Mouse (Mus musculus) heart, postnatal 0 days (tissue): Measurements from ENCODE around the gene Dab1. TPM values are rescaled to one million over a fixed set of nuclear protein-coding genes. Genes with fewer than 3 reads are reported as not detected.

Source experiments
- ATAC-seq: fragments of 200-750 bp; cut with Nextera tagmentation; 2 replicates; pipeline ENCODE4 v1.8.0; 2017; ENCODE audit warnings: low read depth, moderate number of reproducible peaks, moderate library complexity; ENCODE audit not compliant: insufficient read depth
- DNase-seq: peaks from one replicate; pipeline ENCODE4 v3.0.0-alpha.2; 2016; ENCODE audit warnings: low spot score
- H3K27ac ChIP-seq: fragments of 300-500 bp; sonication (generic); 2 replicates; pipeline ENCODE4 v1.5.1; 2014; ENCODE audit warnings: low read depth, mild to moderate bottlenecking
- H3K27me3 ChIP-seq: fragments of 300-500 bp; sonication (generic); 2 replicates; pipeline ENCODE4 v1.6.1; 2014; ENCODE audit warnings: low read length, mixed read lengths; ENCODE audit not compliant: control insufficient read depth, insufficient read depth
- H3K36me3 ChIP-seq: fragments of 300-500 bp; sonication (generic); replicated peaks from 2 replicates; pipeline ENCODE4 v1.6.1; 2014; ENCODE audit warnings: low read length, mixed read lengths; ENCODE audit not compliant: control insufficient read depth, insufficient read depth
- H3K4me1 ChIP-seq: fragments of 300-500 bp; sonication (generic); 2 replicates; pipeline ENCODE4 v1.6.1; 2014; ENCODE audit warnings: antibody characterized with exemption; ENCODE audit not compliant: control insufficient read depth, insufficient read depth
- H3K4me2 ChIP-seq: fragments of 300-500 bp; sonication (generic); 2 replicates; pipeline ENCODE4 v1.6.1; 2014; ENCODE audit warnings: low read depth, mild to moderate bottlenecking, low read length, moderate library complexity
- H3K4me3 ChIP-seq: fragments of 300-500 bp; sonication (generic); 2 replicates; pipeline ENCODE4 v1.5.1; 2014; ENCODE audit warnings: low read depth, low read length
- H3K9ac ChIP-seq: fragments of 300-500 bp; sonication (generic); replicated peaks from 2 replicates; pipeline ENCODE4 v1.6.1; 2014; ENCODE audit warnings: low read depth, low read length, mixed read lengths
- H3K9me3 ChIP-seq: fragments of 300-500 bp; sonication (generic); replicated peaks from 2 replicates; pipeline ENCODE4 v1.6.1; 2016; ENCODE audit warnings: low read length; ENCODE audit not compliant: control insufficient read depth
- CTCF ChIP-seq: IDR thresholded peaks from 2 replicates; pipeline ENCODE4 v1.5.1; 2016; ENCODE audit warnings: antibody characterized with exemption, control low read depth, low read depth
- EP300 ChIP-seq: IDR thresholded peaks from 2 replicates; pipeline ENCODE4 v1.6.1; 2016; ENCODE audit warnings: antibody characterized with exemption, low read depth
- WGBS: fragments of 180-500 bp; shearing (Covaris S2); extraction: QIAGEN DNeasy Blood & Tissue Kit; methylation state at CpG from one replicate; pipeline ENCODE4 v1.1.7; 2014; 5-methylcytosine and 5-hydroxymethylcytosine counted together
- polyA plus RNA-seq: library from polyadenylated mRNA; unstranded; fragments of >200 nt; fragmentation: Nextera tagmentation; extraction: Ambion mirVana; gene quantifications from 2 replicates; pipeline ENCODE4 v1.2.1, GENCODE M21; 2015
- total RNA-seq: library from RNA; depleted of rRNA; stranded (reverse); fragments of >200 nt; gene quantifications from 2 replicates; pipeline ENCODE4 v1.2.3, GENCODE M21; 2014; ENCODE audit warnings: low replicate concordance

The Dab1 gene
- total and polyA plus RNA-seq, 2 experiments from 2014 or later = 0.27 TPM; not detected in 1

DNA sequence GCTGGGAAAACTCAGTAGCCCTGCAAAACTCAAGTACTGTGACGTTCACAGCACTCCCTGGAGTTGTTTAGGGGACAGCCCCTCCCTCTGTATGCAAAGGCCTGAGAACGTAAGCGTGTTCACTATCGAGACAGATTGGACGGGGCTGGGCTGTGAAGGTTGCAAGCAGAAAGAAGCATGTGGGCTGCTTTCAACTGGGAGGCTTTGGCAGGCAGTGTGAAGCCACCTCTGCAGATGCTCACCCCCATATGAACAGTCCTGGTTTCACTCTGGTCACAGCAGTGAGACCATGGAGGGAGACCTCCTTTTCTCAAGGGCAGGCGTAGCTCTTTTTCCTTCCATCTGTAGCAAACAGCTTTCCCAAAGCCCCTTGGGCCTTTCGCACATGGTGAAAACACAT, 1059.1 kb downstream of the Dab1 start:
- Histone ChIP-seq H3K4me2 (no peak overlapping the region), H3K4me3 (no peak overlapping the region), H3K27me3 (no peaks in the 10 kb centered on the region), H3K36me3 (no peaks in the 10 kb centered on the region), H3K9ac (no peak overlapping the region), H3K27ac (no peak overlapping the region), H3K9me3 (no peaks in the 10 kb centered on the region), H3K4me1 (no peaks in the 10 kb centered on the region)
- no peak for ATAC-seq
- TF ChIP-seq CTCF (no peak), EP300 (no peak)
- DNase-seq = no peak
- WGBS = 77% methylated on average over 7 of the region's 7 CpGs

DNA sequence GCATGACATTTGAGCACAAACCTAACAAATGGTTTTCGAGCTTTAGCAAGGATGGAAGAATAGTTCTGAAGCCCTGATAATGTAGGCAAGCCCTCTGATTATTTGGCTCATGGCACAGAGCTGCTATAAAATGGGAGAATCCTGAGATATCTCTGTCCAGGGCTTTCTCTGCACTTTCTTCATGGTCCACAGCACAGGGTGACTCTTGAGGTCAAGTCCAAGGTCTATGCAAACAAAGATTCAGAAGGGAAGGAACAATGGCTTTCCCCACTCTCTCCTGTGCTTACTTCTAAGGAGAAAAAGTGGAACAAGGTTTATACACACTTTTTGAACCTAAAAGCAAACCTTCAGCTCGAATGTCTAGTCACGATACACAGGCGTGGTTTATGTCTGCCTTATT, 1061.3 kb downstream of the Dab1 start:
- ATAC-seq (no peak), DNase-seq (no peak)
- Histone ChIP-seq H3K27me3 (no peaks in the 10 kb centered on the region), H3K4me1 (no peaks in the 10 kb centered on the region), H3K36me3 (no peaks in the 10 kb centered on the region), H3K9me3 (no peaks in the 10 kb centered on the region), H3K27ac (no peak overlapping the region), H3K4me3 (no peak overlapping the region), H3K4me2 (no peak overlapping the region), H3K9ac (no peak overlapping the region)
- WGBS = 85% methylated on average over 4 of the region's 4 CpGs
- TF ChIP-seq CTCF (no peak), EP300 (no peak)

DNA sequence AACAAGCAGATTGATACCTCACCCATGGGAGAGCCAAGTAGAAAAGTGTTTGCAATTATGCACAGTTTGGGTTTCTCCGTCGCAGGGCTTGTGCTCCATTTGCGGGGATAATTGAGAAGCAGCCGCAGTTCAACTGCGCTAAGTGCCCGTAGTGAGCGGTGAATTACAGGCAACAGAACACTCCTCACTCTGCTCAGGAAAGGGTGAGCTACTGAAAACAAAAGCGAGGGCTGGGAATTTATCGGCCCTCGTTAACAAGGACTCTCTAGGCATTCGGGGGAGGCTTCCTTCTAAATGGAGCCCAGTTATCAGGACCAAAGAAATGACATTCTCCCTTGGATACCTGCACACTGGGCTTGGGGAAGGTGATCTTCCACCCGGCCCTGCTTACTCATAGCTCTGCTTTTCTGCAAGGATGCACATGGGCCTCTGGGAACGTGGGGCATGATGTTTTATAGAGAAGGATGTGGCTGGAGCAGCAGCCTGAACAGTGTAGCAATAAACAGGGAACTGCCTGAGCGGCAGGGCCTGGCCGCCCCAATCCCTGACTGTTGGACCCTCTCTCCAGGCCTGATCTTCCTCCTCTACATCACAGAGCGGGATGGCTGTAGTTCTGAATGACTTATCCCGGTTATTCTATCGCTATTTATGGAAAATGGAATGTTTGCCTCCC, 1067.1 kb downstream of the Dab1 start:
- H3K27ac ChIP-seq = no peak overlapping the region
- WGBS = 62% methylated on average over 18 of the region's 18 CpGs
- no peaks in the 10 kb centered on the region for H3K36me3 ChIP-seq
- H3K4me3 ChIP-seq = no peak overlapping the region
- H3K27me3 ChIP-seq = no peaks in the 10 kb centered on the region
- ATAC-seq = no peak
- H3K4me1 ChIP-seq = no peaks in the 10 kb centered on the region
- TF ChIP-seq EP300 (no peak), CTCF (no peak)
- H3K4me2 ChIP-seq = no peak overlapping the region
- H3K9me3 ChIP-seq = no peaks in the 10 kb centered on the region
- H3K9ac ChIP-seq = no peak overlapping the region
- DNase-seq = no peak

DNA sequence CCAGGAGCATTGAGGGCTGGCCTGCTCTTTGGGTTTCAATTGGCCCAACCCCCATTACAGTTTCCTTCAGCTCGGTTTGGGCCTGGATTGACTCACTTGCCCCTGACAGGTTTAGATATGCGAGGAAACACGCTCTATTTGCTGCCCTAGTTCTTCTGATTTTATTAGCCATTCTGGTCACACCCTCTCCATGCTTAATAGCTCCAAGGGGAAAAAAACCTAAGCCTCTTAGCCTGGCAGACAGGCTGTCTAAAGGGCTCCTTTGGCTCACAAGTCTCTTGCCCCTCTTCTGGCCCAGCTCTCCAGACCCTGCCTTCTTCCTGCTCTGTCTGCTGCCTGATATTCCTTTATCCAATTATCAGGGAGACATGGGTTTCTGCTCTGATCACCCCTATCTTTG, 1069.9 kb downstream of the Dab1 start:
- no peak overlapping the region for H3K4me3 ChIP-seq
- no peak for ATAC-seq
- no peak overlapping the region for H3K4me2 ChIP-seq
- H3K36me3 ChIP-seq = no peaks in the 10 kb centered on the region
- H3K27me3 ChIP-seq = no peaks in the 10 kb centered on the region
- DNase-seq = no peak
- no peaks in the 10 kb centered on the region for H3K9me3 ChIP-seq
- H3K4me1 ChIP-seq = no peaks in the 10 kb centered on the region
- TF ChIP-seq CTCF = no peak
- TF ChIP-seq EP300 = no peak
- whole genome bisulfite sequencing = 27% methylated on average over 3 of the region's 3 CpGs
- no peak overlapping the region for H3K9ac ChIP-seq
- H3K27ac ChIP-seq = no peak overlapping the region

DNA sequence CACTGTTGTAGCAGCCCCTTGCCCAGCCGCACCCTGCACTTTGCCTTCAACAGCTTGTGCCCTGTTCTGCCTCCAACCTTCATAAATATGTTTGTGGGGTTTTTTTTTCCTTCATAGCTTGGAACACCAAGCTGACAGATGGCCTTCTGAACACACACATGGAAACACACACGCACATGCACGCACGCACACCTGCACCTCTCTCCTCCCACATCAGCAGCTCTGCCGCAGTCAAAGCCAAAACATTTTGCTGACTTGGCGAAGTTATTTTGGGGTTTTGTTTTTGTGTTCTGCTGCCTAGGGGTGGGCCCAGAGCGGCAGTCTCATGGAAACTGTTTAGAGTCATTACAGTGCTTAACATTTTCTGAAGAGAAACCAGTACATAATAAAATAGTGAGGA, 1071.9 kb downstream of the Dab1 start:
- TF ChIP-seq EP300 (no peak), CTCF (no peak)
- ATAC-seq = no peak
- Histone ChIP-seq H3K4me3 (no peak overlapping the region), H3K9ac (no peak overlapping the region), H3K27me3 (no peaks in the 10 kb centered on the region), H3K9me3 (no peaks in the 10 kb centered on the region), H3K27ac (no peak overlapping the region), H3K4me2 (no peak overlapping the region), H3K4me1 (no peaks in the 10 kb centered on the region), H3K36me3 (no peaks in the 10 kb centered on the region)
- DNase-seq = no peak
- 70% methylated on average over 7 of the region's 7 CpGs for WGBS

DNA sequence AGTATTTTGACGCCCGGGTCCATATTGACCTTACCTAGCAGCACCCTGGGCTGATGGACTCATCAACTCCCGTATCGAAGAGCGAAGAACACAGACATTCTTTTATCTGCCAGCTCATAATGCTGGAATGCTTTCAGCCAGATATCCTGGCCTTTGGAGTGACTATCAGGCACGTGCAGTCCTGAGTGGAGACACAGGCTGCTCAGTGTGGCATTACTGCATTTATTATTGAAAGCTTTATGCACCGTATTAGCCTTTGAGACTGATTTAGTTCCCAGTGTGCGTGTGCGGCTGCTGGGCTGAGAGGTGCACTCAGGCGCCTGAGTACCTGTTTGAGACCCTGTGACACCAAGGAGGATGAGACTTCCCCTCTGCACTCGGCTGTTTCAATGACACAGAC, 1075.0 kb downstream of the Dab1 start:
- Histone ChIP-seq H3K4me2 (no peak overlapping the region), H3K27me3 (no peaks in the 10 kb centered on the region)
- 24% methylated on average over 11 of the region's 11 CpGs for WGBS

More for the DNA sequence above, 1075.0 kb downstream of the Dab1 start:
- H3K4me3 ChIP-seq = no peak overlapping the region
- ATAC-seq (no peak), DNase-seq (no peak)
- H3K27ac ChIP-seq = no peak overlapping the region
- no peak overlapping the region for H3K9ac ChIP-seq
- TF ChIP-seq EP300 = no peak
- no peak for TF ChIP-seq CTCF
- no peaks in the 10 kb centered on the region for H3K9me3 ChIP-seq
- no peaks in the 10 kb centered on the region for H3K36me3 ChIP-seq
- no peaks in the 10 kb centered on the region for H3K4me1 ChIP-seq
